Mouse (Mus musculus) layer of hippocampus, adult 9-11 months (tissue): ENCODE measurements around the gene St5.

ENCODE experiments used
- DNase-seq: peaks from one replicate; pipeline ENCODE4 v3.0.0; 2022

Gene St5

DNA sequence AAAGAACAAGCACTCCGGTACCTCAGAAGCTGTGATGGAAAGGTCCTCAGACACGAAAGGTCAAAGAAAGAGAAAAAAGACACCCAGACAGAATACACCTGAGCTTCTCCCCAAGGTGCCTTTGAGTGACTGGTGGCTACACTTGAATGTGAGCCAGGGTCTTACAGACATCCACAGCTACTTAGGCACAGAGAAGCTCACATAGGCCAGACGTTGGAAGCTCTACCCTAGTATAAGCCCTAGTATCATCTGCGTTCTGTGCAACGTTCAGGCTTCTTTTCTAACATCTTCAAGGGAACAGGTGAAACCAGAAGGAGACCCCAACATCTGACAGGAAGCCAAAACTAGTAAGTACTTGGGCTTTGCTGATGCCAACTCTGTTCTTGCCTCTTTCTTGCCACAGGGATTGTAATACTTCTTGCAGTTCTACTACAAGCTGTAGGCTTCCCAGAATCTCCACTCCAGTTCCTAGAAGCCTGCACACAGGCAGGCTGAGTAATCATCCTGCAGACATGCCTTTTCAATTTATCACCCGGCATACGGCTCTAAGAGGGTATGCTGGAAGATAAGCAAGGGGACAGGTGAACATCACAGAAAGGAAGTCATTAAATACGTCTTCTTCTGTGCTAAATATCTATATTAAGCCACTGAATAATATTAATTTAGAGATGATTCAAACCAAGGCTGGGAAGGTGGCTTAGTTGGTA lies 67.2 kb downstream of the St5 start:
- DNase-seq = no peak

DNA sequence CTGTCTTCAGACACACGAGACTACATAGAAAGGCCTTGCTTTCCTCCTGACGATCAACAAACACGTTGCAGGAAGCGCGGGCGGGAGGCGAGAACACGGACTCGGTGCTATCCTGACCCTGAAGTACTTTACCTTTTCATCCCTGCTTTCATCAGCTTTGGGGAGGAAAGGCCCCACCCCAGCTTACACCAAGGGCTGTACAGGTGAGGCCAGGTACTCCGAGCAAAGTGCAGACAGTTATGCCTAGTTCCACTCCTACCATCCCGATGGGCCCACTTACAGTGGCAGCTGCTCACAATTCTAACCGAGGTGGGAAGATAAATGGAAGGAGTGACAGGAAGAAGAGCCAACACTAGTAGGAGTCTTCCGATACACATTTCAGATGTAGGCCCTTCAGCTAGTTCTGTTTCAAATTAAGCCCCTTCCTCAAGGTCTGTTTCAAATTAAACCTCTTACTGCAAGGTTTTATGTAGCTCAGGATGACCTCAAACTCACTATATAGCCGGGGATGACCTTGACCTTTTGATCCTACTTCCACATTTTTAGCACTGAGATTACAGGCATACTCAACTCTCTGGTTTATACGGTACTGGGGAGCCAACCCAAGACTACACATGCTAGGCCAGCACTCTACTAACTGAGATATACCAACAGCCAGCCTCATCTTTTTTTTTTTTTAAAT lies 69.9 kb downstream of the St5 start:
- no peak for DNase-seq

DNA sequence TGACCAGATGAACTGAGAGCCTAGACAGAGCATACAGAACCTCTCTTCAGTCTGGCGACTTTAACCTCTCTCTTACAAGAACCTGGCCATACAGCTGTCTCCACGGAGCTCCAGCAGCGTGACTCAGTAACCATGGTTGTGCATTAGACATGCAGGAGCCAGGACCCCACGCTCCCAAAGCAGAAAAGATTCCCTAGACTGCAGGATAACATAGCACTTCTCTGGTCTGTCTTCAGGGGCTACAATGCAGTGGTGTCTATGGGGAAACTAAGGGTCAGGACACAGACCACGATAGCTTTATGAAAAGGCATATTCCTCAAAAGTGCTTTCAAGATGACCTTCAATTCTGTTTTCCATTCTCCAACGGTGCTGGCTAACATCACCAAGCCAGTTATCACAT lies 72.1 kb downstream of the St5 start:
- DNase-seq = no peak

DNA sequence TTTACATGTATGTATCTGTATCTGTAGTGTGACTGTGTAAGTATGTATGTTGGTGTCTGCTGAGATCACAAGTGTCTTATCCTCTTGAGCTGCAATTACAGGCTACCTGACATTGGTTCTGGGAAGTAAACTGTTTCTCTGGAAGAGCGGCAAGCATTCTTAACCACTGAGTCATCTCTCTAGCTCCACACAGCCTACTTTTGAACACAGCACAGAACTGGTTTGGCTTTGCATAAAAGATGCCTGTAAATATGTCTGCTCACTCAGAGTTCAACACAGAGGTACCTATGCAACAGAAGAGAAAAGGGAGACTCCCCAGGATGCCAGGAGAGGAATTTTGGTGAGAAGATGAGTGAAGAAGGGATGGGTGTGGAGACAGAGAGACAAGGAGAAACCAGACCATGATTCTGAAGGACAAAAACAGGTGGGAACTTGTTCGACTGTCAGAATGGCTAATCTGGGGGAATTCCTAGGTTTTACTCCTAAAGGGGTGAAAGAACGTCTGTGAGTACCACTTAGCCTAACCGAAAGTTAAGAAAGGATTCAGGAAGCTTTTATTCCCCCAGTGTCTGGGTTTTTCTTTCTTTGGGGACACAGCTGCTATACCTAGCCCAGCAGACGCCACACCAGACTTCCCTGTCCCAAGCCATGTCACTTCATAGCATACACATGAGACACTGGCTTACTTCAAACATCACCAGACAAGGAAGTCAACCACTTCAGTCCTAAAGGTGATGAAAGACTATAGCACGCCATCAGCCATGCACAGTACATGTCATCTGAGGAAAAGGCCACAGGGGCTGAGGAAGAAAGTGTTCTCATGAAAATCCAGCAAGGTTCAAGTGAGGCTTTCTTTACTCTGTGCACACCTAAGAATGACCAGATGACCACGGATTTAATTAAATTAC lies 73.3 kb downstream of the St5 start:
- no peak for DNase-seq

DNA sequence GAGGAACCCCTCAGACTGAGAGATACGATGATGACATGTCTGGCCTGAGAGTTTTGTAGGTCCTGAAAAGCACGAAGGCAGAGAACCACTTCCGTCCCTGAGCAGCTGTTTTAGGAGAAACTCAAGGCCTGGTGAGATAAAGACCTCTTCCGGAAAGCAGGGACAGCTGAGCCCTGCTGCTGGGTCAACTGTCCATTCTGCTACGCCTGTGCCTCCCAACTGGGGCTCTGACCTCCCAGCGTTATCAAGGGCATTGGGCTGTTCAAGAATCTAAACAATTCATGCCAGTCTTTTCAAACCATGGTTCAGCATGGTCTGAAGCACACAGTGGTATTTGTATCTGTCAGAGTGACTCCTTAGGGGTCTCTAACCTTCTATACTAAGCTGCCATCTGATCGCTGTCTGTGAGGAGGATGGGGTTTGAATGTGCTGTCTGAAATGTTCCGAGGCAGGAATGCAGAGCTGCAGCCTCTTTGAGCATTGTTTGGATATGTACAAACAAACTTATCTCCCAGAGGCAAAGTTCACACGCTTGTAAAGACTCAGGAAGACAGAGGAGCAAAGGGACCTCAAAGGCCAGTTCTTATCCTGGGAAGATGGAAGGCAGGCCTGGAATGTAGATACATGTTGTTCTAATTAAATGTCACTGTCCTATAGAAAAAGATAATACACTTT lies 74.3 kb downstream of the St5 start:
- no peak for DNase-seq

DNA sequence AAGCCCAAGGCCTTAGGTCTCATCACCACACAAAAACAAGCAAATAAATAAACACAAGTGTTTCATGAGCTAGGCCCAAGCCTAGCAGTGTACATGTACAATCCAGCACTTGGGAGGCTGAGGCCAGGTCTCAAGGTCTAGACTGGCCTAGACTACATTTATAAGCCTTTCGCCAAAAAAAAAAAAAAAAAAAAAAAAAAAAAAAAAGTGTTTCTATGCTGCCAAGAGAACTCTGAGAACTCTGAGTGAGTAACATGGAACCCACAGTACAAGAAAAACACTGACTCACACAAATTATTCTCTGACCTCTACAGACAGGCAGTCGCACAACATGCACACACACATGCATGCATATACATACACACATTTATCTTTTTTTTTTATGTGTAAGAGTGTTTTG lies 75.6 kb downstream of the St5 start:
- no peak for DNase-seq

DNA sequence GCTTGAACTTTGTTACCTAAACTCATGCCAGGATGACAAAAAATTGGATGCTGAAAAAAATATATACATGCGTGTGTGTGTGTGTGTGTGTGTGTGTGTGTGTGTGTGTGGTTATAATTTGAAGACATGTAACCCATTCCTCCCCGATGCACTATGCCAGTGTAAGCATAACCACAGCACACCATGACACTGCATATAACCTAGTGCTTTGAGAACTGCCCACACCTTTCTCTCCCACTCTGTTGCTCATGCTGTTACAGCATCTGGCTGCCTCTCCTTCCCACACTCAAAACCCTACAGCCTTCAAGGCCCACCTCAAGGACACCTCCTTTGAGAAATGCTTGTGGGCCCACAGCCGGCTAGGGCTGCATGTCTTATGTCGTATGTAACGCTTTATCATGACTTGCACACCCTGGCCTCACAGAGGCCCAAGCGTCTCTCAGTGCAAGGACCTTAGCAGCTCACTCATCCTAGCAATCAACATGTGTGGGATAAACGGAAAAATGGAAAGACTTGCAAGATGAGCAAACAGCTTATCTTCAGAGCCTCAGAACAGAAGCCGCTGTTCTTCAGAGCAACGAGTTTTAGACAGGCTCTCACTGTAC lies 81.1 kb downstream of the St5 start:
- DNase-seq = no peak

DNA sequence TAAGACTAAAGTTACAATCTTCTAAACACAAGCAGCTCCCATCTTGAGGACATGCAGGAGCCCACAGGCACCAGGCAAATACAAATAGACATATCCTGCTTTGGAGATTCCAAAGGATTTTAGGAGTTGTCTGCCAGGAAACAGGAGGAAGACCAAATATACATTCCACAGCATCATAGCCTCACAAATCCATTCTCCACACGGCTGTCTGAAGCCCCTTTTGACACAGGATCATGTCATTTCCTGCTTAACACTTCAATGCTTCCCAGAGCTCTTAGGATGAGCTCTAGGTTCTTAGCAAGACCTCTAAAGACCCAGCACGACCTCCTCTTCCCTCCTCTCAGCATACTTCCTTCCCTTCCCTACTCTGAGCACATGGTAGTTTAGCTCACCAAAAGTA lies 82.4 kb downstream of the St5 start:
- no peak for DNase-seq

DNA sequence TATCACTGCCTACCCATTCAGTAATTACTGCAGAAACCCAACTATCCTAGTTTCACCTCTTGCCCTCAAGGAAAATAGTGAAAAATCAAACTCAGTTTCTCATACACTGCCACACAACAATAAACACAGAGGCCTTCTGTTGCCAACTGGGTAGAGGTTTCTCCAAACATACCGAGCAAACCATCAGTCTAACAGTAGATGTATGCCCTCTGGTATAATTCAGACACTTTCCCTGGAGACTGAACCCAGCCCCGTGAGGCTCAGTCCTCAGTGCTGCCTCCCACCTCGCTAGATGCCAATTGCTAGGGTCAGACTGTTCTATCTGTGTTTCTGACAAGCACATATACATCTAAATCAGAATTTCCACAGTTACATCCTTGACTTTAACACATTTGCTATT lies 83.1 kb downstream of the St5 start:
- no peak for DNase-seq

DNA sequence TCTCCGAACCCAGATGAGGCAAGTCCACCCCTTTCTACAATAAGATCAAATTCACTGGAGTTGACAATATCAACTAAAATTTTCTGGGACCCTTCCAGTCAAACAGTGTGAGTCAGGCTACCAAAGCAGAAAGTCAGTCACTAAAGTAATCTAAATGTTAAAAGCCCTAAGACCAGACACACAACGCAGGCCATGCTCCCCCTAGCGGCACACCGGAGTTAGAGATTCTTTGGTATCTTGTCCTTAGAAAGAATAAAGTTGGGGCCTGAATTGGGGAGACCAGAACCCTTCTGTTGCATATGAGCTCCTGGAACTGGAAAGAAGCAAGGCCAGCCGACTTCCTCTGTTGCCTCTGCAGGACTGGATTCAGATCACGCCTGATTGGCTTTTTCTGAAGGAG lies 84.7 kb downstream of the St5 start:
- DNase-seq = no peak

DNA sequence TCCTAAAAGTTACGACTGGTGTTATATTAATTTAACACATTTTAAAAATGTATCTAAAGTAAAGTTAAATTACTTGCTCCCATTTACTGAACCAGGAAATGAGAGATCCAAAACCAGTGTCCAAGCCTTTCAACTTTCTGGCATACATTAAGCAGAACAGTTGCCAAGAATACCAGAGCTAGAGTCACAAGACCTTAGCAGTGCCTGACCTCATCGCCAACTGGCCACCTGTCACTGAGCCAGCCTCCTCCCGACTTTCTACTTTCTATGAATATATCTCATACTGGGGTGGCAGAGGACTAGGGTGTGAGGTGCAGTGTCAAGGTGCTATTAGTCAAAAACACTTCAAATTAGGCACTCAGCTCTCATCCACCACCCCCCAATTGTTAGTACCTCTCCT lies 85.6 kb downstream of the St5 start:
- DNase-seq = no peak

DNA sequence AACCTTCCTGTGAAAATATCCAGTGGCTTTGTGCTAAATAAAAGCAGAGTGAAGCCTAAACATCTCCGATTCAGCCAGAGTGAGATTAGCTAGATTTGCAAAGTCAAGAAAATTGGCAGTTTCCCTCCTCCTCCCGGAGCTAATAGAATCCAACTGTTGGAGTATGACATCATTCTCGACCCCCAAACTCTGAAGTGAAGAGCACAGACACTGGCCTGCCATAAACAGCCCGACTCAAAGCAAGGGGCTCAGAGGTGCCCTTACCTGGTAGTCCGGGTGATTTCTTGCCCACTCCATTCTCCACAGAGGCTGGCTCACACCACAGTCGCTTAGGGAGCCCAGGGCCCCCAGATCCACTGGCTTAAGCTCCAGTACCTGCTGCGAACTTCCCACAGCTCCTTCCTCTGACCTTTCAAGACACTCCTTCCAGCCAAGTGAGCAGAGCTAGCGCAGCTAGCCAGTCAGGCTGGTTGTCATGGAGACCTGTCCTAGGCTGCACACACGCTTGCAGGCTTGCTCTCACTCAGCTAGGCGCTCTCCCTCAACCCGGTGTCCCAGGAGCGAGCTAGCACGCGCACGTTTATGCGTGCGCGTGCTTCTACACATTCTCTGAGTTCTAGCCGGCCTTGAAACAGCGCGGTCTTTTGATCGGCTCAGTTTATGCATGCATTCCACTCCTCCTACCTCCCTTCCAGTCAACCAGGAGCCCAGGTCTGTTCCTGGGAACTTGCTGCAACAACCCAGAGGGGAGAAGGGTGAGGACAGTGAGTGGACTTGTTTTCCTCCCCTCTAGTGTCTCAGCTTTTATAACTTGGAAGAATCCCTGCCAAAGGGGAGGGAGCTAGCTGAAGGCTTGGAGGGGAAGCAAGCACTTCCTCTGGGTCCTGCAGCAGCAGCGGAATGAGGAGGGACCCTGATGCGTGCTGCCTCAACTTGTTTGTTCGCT lies 87.1 kb downstream of the St5 start:
- peak; percentile 84 for DNase-seq

DNA sequence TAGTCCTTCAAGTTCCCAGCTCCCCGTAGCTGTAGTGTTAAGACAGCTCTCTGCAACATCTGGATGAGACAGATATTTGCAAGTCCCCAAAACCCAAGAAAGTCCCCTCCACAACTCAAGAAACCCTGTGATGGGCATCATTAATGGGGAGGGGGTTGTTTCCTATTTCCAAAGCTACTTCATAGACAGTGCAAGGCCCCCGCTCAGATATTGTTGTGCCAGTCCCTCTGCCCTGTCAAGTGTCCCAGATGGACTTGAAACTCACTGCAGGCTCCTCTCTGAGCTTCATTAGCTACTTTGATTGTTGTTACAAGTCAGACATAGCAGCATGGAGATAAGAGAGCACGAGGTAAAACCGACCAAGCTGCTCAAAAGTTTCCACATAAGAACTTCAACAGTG lies 87.8 kb downstream of the St5 start:
- no peak for DNase-seq

DNA sequence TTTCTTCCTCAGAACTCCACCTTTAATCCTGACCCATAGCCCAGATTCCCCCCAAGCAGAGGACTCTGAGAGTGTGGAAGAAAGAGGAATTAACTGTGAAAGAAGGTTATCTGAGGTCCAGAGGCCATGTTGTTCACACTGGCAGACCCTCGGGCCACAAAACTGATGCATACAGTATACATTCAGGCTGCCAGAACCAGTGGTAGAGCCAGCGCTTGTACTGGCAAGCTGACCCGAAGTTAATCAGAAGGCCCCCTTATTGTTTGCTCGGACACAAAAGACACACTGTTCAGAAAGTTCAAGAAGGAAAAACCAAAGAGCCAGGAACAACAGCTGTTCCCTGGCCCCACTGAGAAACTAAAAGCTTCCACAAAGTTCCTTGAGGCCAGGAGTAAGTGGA lies 88.5 kb downstream of the St5 start:
- no peak for DNase-seq

DNA sequence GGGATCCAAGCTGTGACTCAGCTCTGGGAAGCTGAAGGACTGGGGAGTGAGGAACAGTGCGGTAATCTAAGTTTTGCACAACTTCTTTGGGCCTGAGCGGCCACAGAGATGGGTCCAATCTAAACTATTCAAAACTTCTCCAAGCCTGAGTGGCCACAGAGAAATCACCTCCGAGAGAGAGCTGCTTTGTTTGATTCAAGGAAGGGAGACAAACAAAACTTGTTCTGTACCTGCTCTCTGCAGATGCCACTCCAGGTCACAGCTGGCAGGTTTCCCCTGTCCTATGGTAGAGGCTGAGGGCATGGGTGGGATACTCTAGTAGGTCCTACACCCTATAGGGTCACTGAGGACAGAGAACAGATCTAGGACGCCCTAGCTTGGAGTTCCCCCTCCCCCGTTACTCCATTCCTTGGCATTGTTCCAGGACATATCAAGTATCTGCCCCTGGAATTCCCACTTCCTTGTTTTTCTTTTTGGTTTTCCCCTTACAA lies 89.8 kb downstream of the St5 start:
- DNase-seq = no peak

DNA sequence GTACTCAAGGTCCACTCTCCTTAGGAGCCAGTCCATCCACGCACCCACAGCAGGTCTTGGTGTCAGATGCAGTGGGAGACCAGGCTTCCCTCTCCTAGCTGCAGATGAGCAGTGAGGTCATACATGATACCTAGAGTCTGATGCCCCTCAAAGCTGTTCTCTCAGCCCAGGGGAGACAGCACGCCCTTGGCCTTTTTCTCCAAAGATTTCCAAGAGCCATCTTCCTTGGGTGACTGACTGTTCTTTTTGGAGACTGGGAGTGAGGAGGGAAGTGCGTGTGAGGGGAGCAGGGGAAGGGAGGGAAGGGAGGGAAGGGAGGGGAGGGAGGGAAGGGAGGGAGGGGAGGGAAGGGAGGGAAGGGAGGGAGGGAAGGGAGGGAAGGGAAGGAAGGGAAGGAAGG lies 90.4 kb downstream of the St5 start:
- DNase-seq = no peak

DNA sequence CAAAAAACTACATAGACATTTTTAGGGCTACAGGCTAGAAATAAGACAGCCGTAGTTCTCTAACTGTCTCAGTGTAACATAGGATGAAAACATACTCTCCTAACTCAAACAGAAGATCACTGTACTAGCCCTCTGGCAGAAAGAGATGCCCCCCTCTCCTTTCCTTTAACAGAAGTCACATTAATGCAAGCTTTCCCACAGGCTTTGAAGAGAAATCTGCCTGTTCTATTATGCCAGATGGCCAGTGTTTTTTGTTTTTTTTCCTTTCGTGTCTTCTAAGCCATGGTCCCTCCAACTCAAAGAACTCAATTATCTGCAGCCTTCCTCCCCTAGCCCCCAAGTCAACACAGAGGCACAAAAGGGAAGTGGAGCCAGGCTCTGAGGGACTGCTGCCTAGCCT lies 90.9 kb downstream of the St5 start:
- peak; percentile 51 for DNase-seq

DNA sequence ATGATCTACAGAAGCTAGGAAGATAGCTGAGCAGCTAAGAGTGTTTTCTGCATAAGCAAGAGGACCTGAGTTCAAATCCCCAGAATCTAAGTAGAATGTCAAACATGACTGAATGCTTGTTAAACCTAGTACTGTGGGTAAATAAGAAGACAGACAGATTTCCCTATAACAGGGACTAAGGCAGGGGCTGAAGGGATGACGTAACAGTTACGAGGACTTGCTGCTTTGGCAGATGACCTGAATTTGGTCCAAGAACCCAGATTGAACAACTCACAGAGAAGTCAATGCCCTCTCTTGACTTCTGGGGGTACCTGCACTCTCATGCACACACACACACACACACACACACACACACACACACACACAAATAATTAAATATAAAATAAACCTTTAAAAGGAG lies 93.1 kb downstream of the St5 start:
- no peak for DNase-seq

DNA sequence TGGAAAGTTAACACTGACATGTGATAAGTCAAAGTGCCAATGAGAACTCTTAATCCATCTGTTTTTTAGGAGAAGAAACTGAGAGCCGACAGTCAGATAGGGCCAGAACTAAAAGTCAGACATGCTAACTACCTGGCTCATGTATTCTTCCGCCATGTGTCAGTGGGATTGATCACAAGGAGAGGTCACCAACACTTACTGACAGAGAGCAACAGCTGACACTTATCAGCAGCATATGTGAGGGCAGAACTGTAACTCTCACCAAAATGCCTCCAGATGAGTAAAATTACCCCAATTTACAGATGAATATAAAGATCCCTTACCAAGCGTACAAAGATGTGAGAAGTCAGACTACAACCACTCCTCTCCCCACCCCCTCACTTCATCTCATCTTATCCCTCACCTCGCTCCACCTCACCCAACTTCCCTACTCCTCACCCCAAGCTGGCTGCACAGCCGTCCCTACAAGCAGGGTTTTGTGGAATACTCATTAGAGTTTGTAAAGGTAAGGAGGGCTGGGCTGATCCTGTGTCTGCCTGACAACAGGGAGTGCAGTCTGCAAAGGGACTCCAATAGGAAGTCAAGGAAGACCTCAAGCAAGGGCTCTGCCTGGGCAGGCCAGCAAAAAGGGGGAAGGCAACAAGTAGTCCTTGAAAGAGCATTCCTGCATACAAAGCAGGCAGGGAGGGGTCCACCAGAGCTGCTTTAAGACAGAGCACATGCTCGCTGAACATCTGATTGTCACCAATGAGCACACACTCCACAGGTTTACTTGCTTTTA lies 93.7 kb downstream of the St5 start:
- no peak for DNase-seq

DNA sequence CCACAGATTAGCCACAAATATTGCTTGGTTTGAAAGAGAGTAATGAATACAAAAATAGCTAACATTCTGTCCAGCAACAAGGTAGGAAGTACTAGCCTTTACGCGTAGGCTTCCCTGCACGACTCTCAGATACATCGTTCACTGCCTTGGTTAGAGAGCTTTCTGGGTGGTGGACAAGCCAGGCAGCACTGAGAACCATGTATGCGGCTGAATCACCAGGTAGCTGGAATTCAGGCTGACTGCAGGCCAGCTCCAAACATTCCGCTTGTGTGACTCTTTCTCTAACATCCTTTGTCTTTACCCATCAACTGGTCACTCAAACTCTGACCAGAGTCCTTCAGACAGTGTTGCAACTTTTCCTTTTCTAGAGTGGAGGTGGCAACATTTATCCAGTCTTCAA lies 94.6 kb downstream of the St5 start:
- no peak for DNase-seq
